In the genomic region with DNA sequence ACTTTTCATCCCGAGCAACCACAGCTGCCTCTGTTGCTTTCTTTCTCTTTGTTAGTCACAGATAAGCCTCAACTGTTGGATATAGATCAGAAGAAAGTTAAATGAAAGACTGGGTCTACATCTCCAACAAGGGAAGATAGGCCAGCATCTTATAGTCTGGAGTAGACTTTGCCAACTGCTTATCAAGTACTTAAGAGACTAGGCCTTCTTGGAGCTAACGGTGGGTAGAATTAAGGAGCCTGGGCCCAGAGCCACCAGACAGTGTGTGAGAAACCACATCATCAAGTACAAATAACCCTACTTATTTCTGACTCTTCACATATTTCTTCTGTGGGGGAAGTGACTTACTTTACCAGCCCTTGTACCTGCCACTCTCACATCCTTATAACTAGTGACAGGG, we compare ENCODE assay signal across 22 mouse cellular contexts. TPM values are rescaled to one million over a fixed set of nuclear protein-coding genes. Genes with fewer than 3 reads are reported as not detected.
A peak's percentile ranks its signal among the peaks of the same experiment; 100 is the strongest.
DNase-seq lines count a peak whose midpoint lies in the region; ATAC-seq and TF ChIP-seq lines count a peak whose summit lies in the region.
"Had no signal": no experiment of that assay in that cellular context is flagged by ENCODE, and none has a peak within 500 bp of the region (broad histone marks: within the 10 kb centered on the region; RNA-seq: fewer than 3 reads in every experiment).

No protein-coding gene starts in this region.

- TF ChIP-seq POLR2A in heart, adult 2 months (IDR thresholded peaks at IDR 0.05; ENCODE audit: insufficient read depth, low read depth, low read length): no peak

- peaks cover 26% of the 10 kb centered on the region for H3K36me3 ChIP-seq in heart, adult 2 months (ENCODE audit: control insufficient read depth, insufficient read depth, low read length)
- H3K36me3 ChIP-seq in heart, embryonic 10.5 days: peaks cover 40% of the 10 kb centered on the region
- peaks cover 39% of the 10 kb centered on the region for H3K36me3 ChIP-seq in heart, postnatal 0 days (replicated peaks; ENCODE audit: control insufficient read depth, insufficient read depth, low read length)
- no peaks in the 10 kb centered on the region for H3K36me3 ChIP-seq in midbrain, postnatal 0 days (ENCODE audit: insufficient read depth, low read length)
- no peaks in the 10 kb centered on the region for H3K36me3 ChIP-seq in hindbrain, embryonic 11.5 days (ENCODE audit: control insufficient read depth, insufficient read depth, low read length)
- H3K36me3 ChIP-seq: embryonic facial prominence, embryonic 15.5 days; forebrain, embryonic 10.5 days; hindbrain, embryonic 15.5 days; intestine, embryonic 15.5 days; limb, embryonic 10.5 days had no signal

- H3K4me2 ChIP-seq in heart, postnatal 0 days (ENCODE audit: low read depth, low read length): no peak overlapping the region
- H3K4me2 ChIP-seq in midbrain, postnatal 0 days (ENCODE audit: low read depth, low read length, poor library complexity, severe bottlenecking): no peak overlapping the region
- H3K4me2 ChIP-seq in hindbrain, embryonic 11.5 days (replicated peaks; ENCODE audit: low read depth, low read length): no peak overlapping the region
- H3K4me2 ChIP-seq: embryonic facial prominence, embryonic 15.5 days; hindbrain, embryonic 15.5 days; intestine, embryonic 15.5 days had no signal

- ATAC-seq in heart, postnatal 0 days (ENCODE audit: insufficient read depth, low read depth): no peak
- 0 out of 2 replicates have a peak, but pooled peaks have one; percentile 25 for ATAC-seq in erythroblast, adult 5-6 weeks (replicated peaks; ENCODE audit: low FRiP score, poor library complexity, severe bottlenecking)
- no peak for ATAC-seq in midbrain, postnatal 0 days (ENCODE audit: low FRiP score)
- no peak for ATAC-seq in hindbrain, embryonic 11.5 days (ENCODE audit: low FRiP score)
- ATAC-seq: intestine, embryonic 15.5 days; midbrain, embryonic 16.5 days had no signal

- no peaks in the 10 kb centered on the region for H3K27me3 ChIP-seq in heart, adult 2 months (ENCODE audit: control insufficient read depth, insufficient read depth, low read length)
- H3K27me3 ChIP-seq in heart, embryonic 10.5 days (ENCODE audit: insufficient read depth, poor library complexity, severe bottlenecking): no peaks in the 10 kb centered on the region
- H3K27me3 ChIP-seq in heart, postnatal 0 days (ENCODE audit: control insufficient read depth, insufficient read depth, low read length): no peaks in the 10 kb centered on the region
- no peaks in the 10 kb centered on the region for H3K27me3 ChIP-seq in midbrain, postnatal 0 days (ENCODE audit: insufficient read depth, low read length)
- H3K27me3 ChIP-seq in hindbrain, embryonic 11.5 days (ENCODE audit: control insufficient read depth, insufficient read depth, low read length): no peaks in the 10 kb centered on the region
- H3K27me3 ChIP-seq: CH12.LX; embryonic facial prominence, embryonic 15.5 days; hindbrain, embryonic 15.5 days; intestine, embryonic 15.5 days had no signal

- no peak overlapping the region for H3K9ac ChIP-seq in heart, adult 2 months (ENCODE audit: low read depth, low read length)
- no peak overlapping the region for H3K9ac ChIP-seq in heart, postnatal 0 days (replicated peaks; ENCODE audit: low read depth, low read length)
- H3K9ac ChIP-seq in midbrain, postnatal 0 days (replicated peaks; ENCODE audit: low read length, poor library complexity, severe bottlenecking): no peak overlapping the region
- H3K9ac ChIP-seq in hindbrain, embryonic 11.5 days (ENCODE audit: low read depth, low read length): no peak overlapping the region
- H3K9ac ChIP-seq: embryonic facial prominence, embryonic 15.5 days; hindbrain, embryonic 15.5 days; intestine, embryonic 15.5 days had no signal

- H3K4me3 ChIP-seq in heart, adult 2 months: no peak overlapping the region
- no peak overlapping the region for H3K4me3 ChIP-seq in heart, embryonic 10.5 days
- H3K4me3 ChIP-seq in heart, postnatal 0 days (ENCODE audit: low read depth, low read length): no peak overlapping the region
- no peak overlapping the region for H3K4me3 ChIP-seq in midbrain, postnatal 0 days (ENCODE audit: low read depth, low read length)
- H3K4me3 ChIP-seq in hindbrain, embryonic 11.5 days (ENCODE audit: low read depth, low read length): no peak overlapping the region
- H3K4me3 ChIP-seq: embryonic facial prominence, embryonic 15.5 days; forebrain, embryonic 10.5 days; hindbrain, embryonic 15.5 days; intestine, embryonic 15.5 days; limb, embryonic 10.5 days had no signal

- H3K4me1 ChIP-seq in heart, adult 2 months (ENCODE audit: control insufficient read depth, insufficient read depth, low read length): peaks cover 3% of the 10 kb centered on the region
- H3K4me1 ChIP-seq in heart, embryonic 10.5 days: peaks cover 29% of the 10 kb centered on the region
- H3K4me1 ChIP-seq in heart, postnatal 0 days (ENCODE audit: control insufficient read depth, insufficient read depth): peaks cover 11% of the 10 kb centered on the region
- no peaks in the 10 kb centered on the region for H3K4me1 ChIP-seq in midbrain, postnatal 0 days (ENCODE audit: insufficient read depth, low read length)
- H3K4me1 ChIP-seq in hindbrain, embryonic 11.5 days (replicated peaks; ENCODE audit: control insufficient read depth, insufficient read depth, low read length): 0 out of 2 replicates have a peak, but pooled peaks cover 2% of the 10 kb centered on the region
- H3K4me1 ChIP-seq: embryonic facial prominence, embryonic 15.5 days; hindbrain, embryonic 15.5 days; intestine, embryonic 15.5 days had no signal

- H3K9me3 ChIP-seq in heart, embryonic 10.5 days: no peaks in the 10 kb centered on the region
- no peaks in the 10 kb centered on the region for H3K9me3 ChIP-seq in heart, postnatal 0 days (replicated peaks; ENCODE audit: control insufficient read depth, low read length)
- H3K9me3 ChIP-seq in midbrain, postnatal 0 days (ENCODE audit: low read length): no peaks in the 10 kb centered on the region
- H3K9me3 ChIP-seq in hindbrain, embryonic 11.5 days (ENCODE audit: control insufficient read depth, low read length): no peaks in the 10 kb centered on the region
- H3K9me3 ChIP-seq: embryonic facial prominence, embryonic 15.5 days; forebrain, embryonic 10.5 days; hindbrain, embryonic 15.5 days; intestine, embryonic 15.5 days; limb, embryonic 10.5 days had no signal

- intact Hi-C loops in heart, adult 2 months (cut with DNase I): loop anchor here (2.0 kb wide), 1 partner anchor 16 kb away; no protein-coding TSS in a partner anchor

- TF ChIP-seq EP300 in heart, adult 2 months (IDR thresholded peaks at IDR 0.05; ENCODE audit: insufficient read depth, low read depth, low read length): no peak
- TF ChIP-seq EP300 in heart, postnatal 0 days (IDR thresholded peaks at IDR 0.05; ENCODE audit: low read depth): no peak

- DNase-seq in heart, adult 2 months: no peak
- no peak for DNase-seq in heart, embryonic 10.5 days (ENCODE audit: low spot score)
- no peak for DNase-seq in heart, postnatal 0 days (ENCODE audit: low spot score)
- DNase-seq in heart, postnatal 4 days: no peak
- no peak for DNase-seq in midbrain, postnatal 0 days (ENCODE audit: low spot score)
- no peak for DNase-seq in hindbrain, embryonic 11.5 days (ENCODE audit: low spot score)
- DNase-seq: adrenal gland, adult 2 months; cerebellum, postnatal 10 days; embryo, embryonic 11 days; kidney, postnatal 36 days; lung, adult 18-20 months; right cerebral cortex, postnatal 14 days; spleen, adult 18-20 months; thymus, postnatal 25 days had no signal

- H3K79me2 ChIP-seq in heart, adult 2 months (replicated peaks; ENCODE audit: control insufficient read depth, insufficient read depth, low read length): no peaks in the 10 kb centered on the region

- TF ChIP-seq CTCF in heart, adult 2 months (IDR thresholded peaks at IDR 0.05): no peak
- TF ChIP-seq CTCF in heart, postnatal 0 days (IDR thresholded peaks at IDR 0.05; ENCODE audit: low read depth): no peak
- TF ChIP-seq CTCF in midbrain, postnatal 0 days (IDR thresholded peaks at IDR 0.05): no peak

- WGBS in heart, adult 2 months: 19% methylated on average over 2 of the region's 2 CpGs
- WGBS in heart, embryonic 10.5 days: 53% methylated on average over 2 of the region's 2 CpGs
- 29% methylated on average over 2 of the region's 2 CpGs for WGBS in heart, postnatal 0 days
- 72% methylated on average over 2 of the region's 2 CpGs for WGBS in midbrain, postnatal 0 days
- WGBS in hindbrain, embryonic 11.5 days: 82% methylated on average over 2 of the region's 2 CpGs

- peak overlapping the region; percentile 17 for H3K27ac ChIP-seq in heart, adult 2 months
- H3K27ac ChIP-seq in heart, embryonic 10.5 days: no peak overlapping the region
- peak overlapping the region; percentile 30; the same call in 1 of the 2 replicates for H3K27ac ChIP-seq in heart, postnatal 0 days (ENCODE audit: low read depth)
- no peak overlapping the region for H3K27ac ChIP-seq in midbrain, postnatal 0 days (ENCODE audit: low read depth, low read length)
- no peak overlapping the region for H3K27ac ChIP-seq in hindbrain, embryonic 11.5 days (ENCODE audit: low read depth, low read length)
- H3K27ac ChIP-seq: embryonic facial prominence, embryonic 15.5 days; forebrain, embryonic 10.5 days; hindbrain, embryonic 15.5 days; intestine, embryonic 15.5 days; limb, embryonic 10.5 days had no signal

RNA-seq across cellular contexts. Expression of gene Pkp2, which starts 37.4 kb away (rescaled TPM):
- 100 to 1,000 TPM; 123 to 133 TPM for total RNA-seq in heart, adult 2 months (2021)
- polyA plus RNA-seq in heart, adult 2 months (2012; rRNA removed): 62.3 and 74.5 TPM in 2 replicates
- 66.8 and 109 TPM in 2 replicates for polyA plus RNA-seq in heart, embryonic 10.5 days (2016; fragmentation: Nextera tagmentation; extraction: Ambion mirVana)
- 172 and 198 TPM in 2 replicates for total RNA-seq in heart, postnatal 0 days (2014; rRNA removed; ENCODE audit: low replicate concordance)
- 103 and 107 TPM in 2 replicates for polyA plus RNA-seq in heart, postnatal 0 days (2015; fragmentation: Nextera tagmentation; extraction: Ambion mirVana)
- 100 to 1,000 TPM; 160 to 171 TPM for total RNA-seq in heart, postnatal 4 days (2021)
- total RNA-seq in erythroblast, adult 5-6 weeks (2015; ENCODE audit: low replicate concordance): not detected in 2 replicates
- total RNA-seq in erythroblast, adult 5-6 weeks (2017; ENCODE audit: low replicate concordance): 0.09 TPM in 1 of 2 replicates, not detected in the other
- 1.9 and 2.9 TPM in 2 replicates for total RNA-seq in midbrain, postnatal 0 days (2014; rRNA removed)
- 0.94 and 1.2 TPM in 2 replicates for polyA plus RNA-seq in midbrain, postnatal 0 days (2015; fragmentation: Nextera tagmentation; extraction: Ambion mirVana)
- 3.5 and 4.2 TPM in 2 replicates for polyA plus RNA-seq in hindbrain, embryonic 11.5 days (2014; fragmentation: Nextera tagmentation; extraction: Ambion mirVana)

RNA-seq across cellular contexts. Expression of gene Yars2, which starts 52.3 kb away (rescaled TPM):
- 10 to 100 TPM; 30.1 to 37.3 TPM for total RNA-seq in heart, adult 2 months (2021)
- polyA plus RNA-seq in heart, adult 2 months (2012; rRNA removed): 18.6 and 23.7 TPM in 2 replicates
- 44.5 and 53.1 TPM in 2 replicates for polyA plus RNA-seq in heart, embryonic 10.5 days (2016; fragmentation: Nextera tagmentation; extraction: Ambion mirVana)
- 73.4 and 75.8 TPM in 2 replicates for total RNA-seq in heart, postnatal 0 days (2014; rRNA removed; ENCODE audit: low replicate concordance)
- 30.7 and 31.3 TPM in 2 replicates for polyA plus RNA-seq in heart, postnatal 0 days (2015; fragmentation: Nextera tagmentation; extraction: Ambion mirVana)
- total RNA-seq in heart, postnatal 4 days (2021): 10 to 100 TPM; 30.8 to 35.1 TPM
- total RNA-seq in erythroblast, adult 5-6 weeks (2015; ENCODE audit: low replicate concordance): 7.3 and 18.8 TPM in 2 replicates
- total RNA-seq in erythroblast, adult 5-6 weeks (2017; ENCODE audit: low replicate concordance): 3.9 and 7.0 TPM in 2 replicates
- 30.5 and 34.7 TPM in 2 replicates for total RNA-seq in midbrain, postnatal 0 days (2014; rRNA removed)
- polyA plus RNA-seq in midbrain, postnatal 0 days (2015; fragmentation: Nextera tagmentation; extraction: Ambion mirVana): 25.4 and 26.7 TPM in 2 replicates
- 38.7 and 41.7 TPM in 2 replicates for polyA plus RNA-seq in hindbrain, embryonic 11.5 days (2014; fragmentation: Nextera tagmentation; extraction: Ambion mirVana)

Comparison
In these comparisons a context has a peak if more than half of its experiments do, and no peak if none do; other contexts are left out.
1. H3K27ac ChIP-seq: peak in heart, adult 2 months (single experiment) and heart, postnatal 0 days (single experiment); none in heart, embryonic 10.5 days (single experiment), midbrain, postnatal 0 days (single experiment) and hindbrain, embryonic 11.5 days (single experiment).
2. RNA of gene Pkp2, which starts 37.4 kb away (total RNA-seq): 172 to 198 TPM in heart, postnatal 0 days, 160 to 171 TPM in heart, postnatal 4 days and 123 to 133 TPM in heart, adult 2 months; 1.9 to 2.9 TPM in midbrain, postnatal 0 days and 0.09 TPM in erythroblast, adult 5-6 weeks; every median in the first group is over 10 times any median in the second.